Mouse (Mus musculus) left cerebral cortex, adult 18-20 months (tissue): ENCODE results near the gene Grhl3. TPM values are rescaled to one million over a fixed set of nuclear protein-coding genes. Genes with fewer than 3 reads are reported as not detected.

Source experiments
- DNase-seq, 2 experiments: peaks; one replicate each; pipeline ENCODE4 v3.0.0; 2021 to 2022; ENCODE audit warnings: low spot score in 2 of 2, mixed read lengths in 1 of 2
- total RNA-seq, 2 experiments: library from RNA; stranded (reverse); gene quantifications; 2 replicates each; pipeline ENCODE4 v1.2.3; 2021

Grhl3 gene
- total RNA-seq, 2 experiments from 2014 or later: 1.0 to 1.8 TPM

GRCm38 (mm10) chr4:135531771-135532613, 41.4 kb downstream of the Grhl3 start:
- DNase-seq: no peak

GRCm38 (mm10) chr4:135531236-135531635, 42.2 kb downstream of the Grhl3 start:
- peak; percentile 28 to 55 for DNase-seq

GRCm38 (mm10) chr4:135530270-135530669, 43.2 kb downstream of the Grhl3 start:
- DNase-seq: no peak

GRCm38 (mm10) chr4:135526039-135526710, 47.3 kb downstream of the Grhl3 start:
- DNase-seq: no peak

- no peak for DNase-seq
These were observed 48.4 kb downstream of the Grhl3 start for GRCm38 (mm10) chr4:135525057-135525456.

- no peak for DNase-seq
These were observed 49.5 kb downstream of the Grhl3 start for GRCm38 (mm10) chr4:135523939-135524338.

GRCm38 (mm10) chr4:135520421-135520820, 53.0 kb downstream of the Grhl3 start:
- no peak for DNase-seq

GRCm38 (mm10) chr4:135518135-135518534, 55.3 kb downstream of the Grhl3 start:
- DNase-seq: no peak

- DNase-seq: peak; percentile 15 to 42
These were observed 56.8 kb downstream of the Grhl3 start for GRCm38 (mm10) chr4:135516351-135517316.

GRCm38 (mm10) chr4:135514925-135515324, 58.5 kb downstream of the Grhl3 start:
- no peak for DNase-seq

- DNase-seq: no peak
These were observed 59.6 kb downstream of the Grhl3 start for GRCm38 (mm10) chr4:135513865-135514264.

GRCm38 (mm10) chr4:135509515-135509914, 63.9 kb downstream of the Grhl3 start:
- DNase-seq: no peak

- peak; percentile 79 to 80 for DNase-seq
These were observed 64.9 kb downstream of the Grhl3 start for GRCm38 (mm10) chr4:135508419-135509039.

GRCm38 (mm10) chr4:135507547-135508350, 65.7 kb downstream of the Grhl3 start:
- DNase-seq: peak; percentile 60 to 68

- no peak for DNase-seq
These were observed 67.6 kb downstream of the Grhl3 start for GRCm38 (mm10) chr4:135505794-135506193.

- DNase-seq: no peak
These were observed 71.8 kb downstream of the Grhl3 start for GRCm38 (mm10) chr4:135501587-135501986.

- no peak for DNase-seq
These were observed 73.6 kb downstream of the Grhl3 start for GRCm38 (mm10) chr4:135499831-135500230.

- DNase-seq: no peak
These were observed 75.3 kb downstream of the Grhl3 start for GRCm38 (mm10) chr4:135498136-135498535.

- peak in 1 of 2 experiments; percentile 14 for DNase-seq
These were observed 77.6 kb downstream of the Grhl3 start for GRCm38 (mm10) chr4:135495810-135496209.

GRCm38 (mm10) chr4:135495397-135495791, 78.0 kb downstream of the Grhl3 start:
- no peak for DNase-seq
